Mouse (Mus musculus): ENCODE results near the gene Olfr239. TPM values are rescaled to one million over a fixed set of nuclear protein-coding genes. Genes with fewer than 3 reads are reported as not detected.
"Not testable (repeated sequence)": the region's sequence is repeated elsewhere in the genome, so short reads cannot be mapped to it uniquely, and the experiment has no call there.

The Olfr239 gene
- polyA plus RNA-seq (2016; fragmentation: Nextera tagmentation; extraction: Ambion mirVana) = not detected in 2 replicates

DNA sequence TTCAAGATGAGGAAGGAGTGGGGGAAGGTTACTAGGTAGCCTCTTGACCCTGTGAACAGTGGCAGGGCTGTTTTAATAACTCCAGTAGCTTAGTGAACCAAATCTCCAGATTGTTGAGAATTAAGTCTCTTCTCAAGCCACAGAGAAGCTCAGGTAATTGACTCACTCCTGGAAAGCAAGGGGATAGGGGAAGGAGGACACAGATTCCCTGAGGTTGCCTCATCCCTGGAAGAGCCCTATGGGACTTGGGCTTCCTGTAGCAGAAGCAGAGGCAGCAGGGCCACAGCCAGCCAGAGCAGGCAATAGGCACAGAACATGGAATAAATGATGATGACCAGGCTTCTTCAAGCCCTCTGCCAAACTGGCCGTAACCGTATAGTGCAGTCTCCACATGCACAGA is at the start of gene Olfr239:
Gene Olfr239 (plus strand): TSS at position 301 of the 400 bp plus-strand sequence.
- H3K4me2 ChIP-seq; H3K9me3 ChIP-seq (replicated peaks); H3K27ac ChIP-seq (ENCODE audit: poor library complexity, severe bottlenecking); ATAC-seq (ENCODE audit: insufficient number of reproducible peaks, low FRiP score); H3K27me3 ChIP-seq (replicated peaks); H3K9ac ChIP-seq; H3K4me1 ChIP-seq (replicated peaks); H3K4me3 ChIP-seq; H3K36me3 ChIP-seq: not testable (repeated sequence)
- no CpG with 5 or more reads among the region's 2 CpGs for WGBS

- H3K36me3 ChIP-seq; H3K9ac ChIP-seq; H3K4me1 ChIP-seq (replicated peaks); ATAC-seq (ENCODE audit: insufficient number of reproducible peaks, low FRiP score); H3K4me3 ChIP-seq; H3K4me2 ChIP-seq; H3K27ac ChIP-seq (ENCODE audit: poor library complexity, severe bottlenecking); H3K9me3 ChIP-seq (replicated peaks); H3K27me3 ChIP-seq (replicated peaks): not testable (repeated sequence)
- WGBS = 73% methylated on average over 1 of the region's 1 CpGs
These were observed 23.0 kb upstream of the Olfr239 start, which contains the start of gene Olfr55 for GRCm38 (mm10) chr17:33168147-33168546. Gene Olfr55, plus strand, starts transcription at chr17:33168447.

DNA sequence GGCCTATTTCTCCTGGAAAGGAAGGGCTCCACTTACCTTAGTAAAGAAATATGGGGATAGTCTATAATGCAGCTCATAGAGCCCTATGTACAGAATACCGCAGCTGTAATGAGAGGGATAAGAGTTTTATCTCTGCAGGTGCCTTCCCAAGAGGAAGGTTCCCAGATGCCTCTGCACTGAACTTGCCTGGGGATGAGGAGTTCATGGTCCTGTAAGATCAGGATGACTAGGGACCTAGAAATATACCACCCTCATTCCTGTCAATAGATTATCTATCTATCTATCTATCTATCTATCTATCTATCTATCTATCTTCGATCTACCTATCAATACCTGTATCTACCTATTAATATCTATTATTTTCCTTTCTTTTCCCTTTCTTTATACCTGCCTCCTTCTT is 30.5 kb downstream of the Olfr239 start, which contains the start of gene Olfr1564:
Gene Olfr1564 (minus strand): TSS at position 101 of the 400 bp plus-strand sequence.
- H3K4me2 ChIP-seq = no peak within 1 kb of the TSS
- no peak within 1 kb of the TSS for H3K4me3 ChIP-seq
- H3K27me3 ChIP-seq (replicated peaks) = no peaks in the 10 kb centered on the region
- no peak within 1 kb of the TSS for H3K27ac ChIP-seq (ENCODE audit: poor library complexity, severe bottlenecking)
- no peak for ATAC-seq (ENCODE audit: insufficient number of reproducible peaks, low FRiP score)
- H3K4me1 ChIP-seq (replicated peaks) = no peaks in the 10 kb centered on the region
- peaks cover 9% of the 10 kb centered on the region for H3K9me3 ChIP-seq (replicated peaks)
- H3K9ac ChIP-seq = no peak within 1 kb of the TSS
- no peaks in the 10 kb centered on the region for H3K36me3 ChIP-seq
- 64% methylated on average over 2 of the region's 2 CpGs for WGBS

- Histone ChIP-seq H3K36me3 (peaks cover 14% of the 10 kb centered on the region), H3K9me3 (replicated peaks) (peaks cover 18% of the 10 kb centered on the region)
- not testable (repeated sequence) for H3K4me3 ChIP-seq; H3K9ac ChIP-seq; H3K27me3 ChIP-seq (replicated peaks); H3K4me2 ChIP-seq; ATAC-seq (ENCODE audit: insufficient number of reproducible peaks, low FRiP score); H3K27ac ChIP-seq (ENCODE audit: poor library complexity, severe bottlenecking); H3K4me1 ChIP-seq (replicated peaks)
- 85% methylated on average over 1 of the region's 1 CpGs for WGBS
These were observed 45.5 kb downstream of the Olfr239 start for GRCm38 (mm10) chr17:33236646-33237045.

Other genes with a start within 250 kb of the Olfr239 start
- gene Cyp4f13, start 243.9 kb upstream of the Olfr239 start, polyA plus RNA-seq (2016; fragmentation: Nextera tagmentation; extraction: Ambion mirVana) = 9.7 and 10.9 TPM in 2 replicates
- 5.7 and 6.2 TPM in 2 replicates for gene Zfp472, start 225.5 kb upstream of the Olfr239 start, polyA plus RNA-seq (2016; fragmentation: Nextera tagmentation; extraction: Ambion mirVana)
- gene Zfp952, start 198.2 kb upstream of the Olfr239 start, polyA plus RNA-seq (2016; fragmentation: Nextera tagmentation; extraction: Ambion mirVana) = 6.7 and 8.0 TPM in 2 replicates
- 6.5 and 6.7 TPM in 2 replicates for gene Zfp763, start 157.9 kb upstream of the Olfr239 start, polyA plus RNA-seq (2016; fragmentation: Nextera tagmentation; extraction: Ambion mirVana)
- not detected in 2 replicates for gene 4921501E09Rik, start 123.2 kb upstream of the Olfr239 start, polyA plus RNA-seq (2016; fragmentation: Nextera tagmentation; extraction: Ambion mirVana)
- 4.4 and 4.7 TPM in 2 replicates for gene Zfp563, start 102.0 kb upstream of the Olfr239 start, polyA plus RNA-seq (2016; fragmentation: Nextera tagmentation; extraction: Ambion mirVana)
- gene Morc2b, start 51.6 kb upstream of the Olfr239 start, polyA plus RNA-seq (2016; fragmentation: Nextera tagmentation; extraction: Ambion mirVana) = not detected in 2 replicates
- gene Olfr55, start 22.9 kb upstream of the Olfr239 start, polyA plus RNA-seq (2016; fragmentation: Nextera tagmentation; extraction: Ambion mirVana) = not detected in 2 replicates
- 0.05 TPM in 1 of 2 replicates, not detected in the other for gene Olfr1564, start 30.4 kb downstream of the Olfr239 start, polyA plus RNA-seq (2016; fragmentation: Nextera tagmentation; extraction: Ambion mirVana)
- 13.0 and 15.3 TPM in 2 replicates for gene Zfp955a, start 63.8 kb downstream of the Olfr239 start, polyA plus RNA-seq (2016; fragmentation: Nextera tagmentation; extraction: Ambion mirVana)
- not detected in 2 replicates for gene Olfr63, start 73.4 kb downstream of the Olfr239 start, polyA plus RNA-seq (2016; fragmentation: Nextera tagmentation; extraction: Ambion mirVana)
- gene Zfp955b, start 98.2 kb downstream of the Olfr239 start, polyA plus RNA-seq (2016; fragmentation: Nextera tagmentation; extraction: Ambion mirVana) = 8.8 and 9.2 TPM in 2 replicates
- gene Zfp81, start 167.6 kb downstream of the Olfr239 start, polyA plus RNA-seq (2016; fragmentation: Nextera tagmentation; extraction: Ambion mirVana) = 6.5 and 6.6 TPM in 2 replicates
- gene Zfp101, start 203.3 kb downstream of the Olfr239 start, polyA plus RNA-seq (2016; fragmentation: Nextera tagmentation; extraction: Ambion mirVana) = 8.0 and 8.1 TPM in 2 replicates
- gene Actl9, start 241.6 kb downstream of the Olfr239 start, polyA plus RNA-seq (2016; fragmentation: Nextera tagmentation; extraction: Ambion mirVana) = not detected in 2 replicates

Data from heart, embryonic 12.5 days (tissue).